Mouse (Mus musculus) testis, adult 2 months (tissue): ENCODE data around the gene Gm26602. TPM values are rescaled to one million over a fixed set of nuclear protein-coding genes. Genes with fewer than 3 reads are reported as not detected.

Experiments
- H3K27ac ChIP-seq: fragments of 200-500 bp; 2 replicates; pipeline ENCODE4 v1.5.1; 2012; ENCODE audit warnings: low read depth, low read length; ENCODE audit not compliant: control insufficient read depth, insufficient read depth
- H3K27me3 ChIP-seq: fragments of 200-500 bp; 2 replicates; pipeline ENCODE4 v1.6.1; 2012; ENCODE audit warnings: mild to moderate bottlenecking, low read length, moderate library complexity; ENCODE audit not compliant: control insufficient read depth, insufficient read depth
- H3K36me3 ChIP-seq: fragments of 200-500 bp; 2 replicates; pipeline ENCODE4 v1.6.1; 2012; ENCODE audit warnings: mild to moderate bottlenecking, low read length; ENCODE audit not compliant: control insufficient read depth, insufficient read depth
- H3K4me1 ChIP-seq: fragments of 200-500 bp; 2 replicates; pipeline ENCODE4 v1.6.1; 2012; ENCODE audit warnings: low read length; ENCODE audit not compliant: control insufficient read depth, insufficient read depth
- H3K4me3 ChIP-seq: fragments of 200-500 bp; 2 replicates; pipeline ENCODE4 v1.5.1; 2012; ENCODE audit warnings: low read depth, mild to moderate bottlenecking, low read length, moderate library complexity, mixed read lengths; ENCODE audit not compliant: control insufficient read depth
- CTCF ChIP-seq: fragments of 200-500 bp; IDR thresholded peaks from 2 replicates; pipeline ENCODE4 v1.5.1; 2012; ENCODE audit warnings: low read depth, mild to moderate bottlenecking, inconsistent platforms, low read length, moderate library complexity; ENCODE audit not compliant: control insufficient read depth, insufficient read depth, insufficient replicate concordance
- POLR2A ChIP-seq: fragments of 200-500 bp; IDR thresholded peaks from 2 replicates; pipeline ENCODE4 v1.6.1; 2012; ENCODE audit warnings: low read depth, mild to moderate bottlenecking, inconsistent platforms, low read length, moderate library complexity; ENCODE audit not compliant: control insufficient read depth
- polyA plus RNA-seq: library from polyadenylated mRNA; depleted of rRNA; stranded (reverse); fragments of >200 nt; gene quantifications from 2 replicates; pipeline ENCODE4 v1.2.3, GENCODE M21; 2012

The Gm26602 gene
- polyA plus RNA-seq, 1 experiment = not detected

DNA sequence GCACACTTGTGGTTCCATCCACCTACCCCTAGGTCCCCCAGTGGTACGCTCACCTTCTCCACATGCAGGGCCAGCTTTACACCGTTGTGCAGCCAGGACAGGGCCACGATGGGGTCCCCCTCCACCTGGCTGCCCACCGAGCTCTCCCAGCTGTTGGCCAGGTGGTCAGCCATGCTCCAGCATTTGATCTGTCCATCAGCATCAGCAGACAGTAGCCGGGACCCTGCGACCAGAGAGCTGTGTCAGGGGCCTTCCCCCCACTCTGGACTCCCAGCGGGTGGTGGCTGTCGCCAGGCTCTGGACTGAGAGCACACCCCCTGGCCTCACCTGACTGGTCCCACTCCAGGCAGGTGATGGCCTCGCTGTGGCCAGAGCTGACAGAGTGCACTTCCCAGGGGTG, 3.9 kb upstream of the Gm26602 start:
- peaks cover 7% of the 10 kb centered on the region for H3K4me1 ChIP-seq
- H3K27me3 ChIP-seq = no peaks in the 10 kb centered on the region
- no peak overlapping the region for H3K4me3 ChIP-seq
- TF ChIP-seq CTCF (no peak), POLR2A (no peak)
- no peak overlapping the region for H3K27ac ChIP-seq
- no peaks in the 10 kb centered on the region for H3K36me3 ChIP-seq

- H3K27ac ChIP-seq = no peak overlapping the region
- peak overlapping the region; percentile 27 for H3K4me3 ChIP-seq
- TF ChIP-seq CTCF (no peak), POLR2A (no peak)
- peaks cover 7% of the 10 kb centered on the region for H3K4me1 ChIP-seq
- H3K36me3 ChIP-seq = no peaks in the 10 kb centered on the region
- no peaks in the 10 kb centered on the region for H3K27me3 ChIP-seq
Measured at GRCm38 (mm10) chr10:79907415-79907814, 3.2 kb upstream of the Gm26602 start.

DNA sequence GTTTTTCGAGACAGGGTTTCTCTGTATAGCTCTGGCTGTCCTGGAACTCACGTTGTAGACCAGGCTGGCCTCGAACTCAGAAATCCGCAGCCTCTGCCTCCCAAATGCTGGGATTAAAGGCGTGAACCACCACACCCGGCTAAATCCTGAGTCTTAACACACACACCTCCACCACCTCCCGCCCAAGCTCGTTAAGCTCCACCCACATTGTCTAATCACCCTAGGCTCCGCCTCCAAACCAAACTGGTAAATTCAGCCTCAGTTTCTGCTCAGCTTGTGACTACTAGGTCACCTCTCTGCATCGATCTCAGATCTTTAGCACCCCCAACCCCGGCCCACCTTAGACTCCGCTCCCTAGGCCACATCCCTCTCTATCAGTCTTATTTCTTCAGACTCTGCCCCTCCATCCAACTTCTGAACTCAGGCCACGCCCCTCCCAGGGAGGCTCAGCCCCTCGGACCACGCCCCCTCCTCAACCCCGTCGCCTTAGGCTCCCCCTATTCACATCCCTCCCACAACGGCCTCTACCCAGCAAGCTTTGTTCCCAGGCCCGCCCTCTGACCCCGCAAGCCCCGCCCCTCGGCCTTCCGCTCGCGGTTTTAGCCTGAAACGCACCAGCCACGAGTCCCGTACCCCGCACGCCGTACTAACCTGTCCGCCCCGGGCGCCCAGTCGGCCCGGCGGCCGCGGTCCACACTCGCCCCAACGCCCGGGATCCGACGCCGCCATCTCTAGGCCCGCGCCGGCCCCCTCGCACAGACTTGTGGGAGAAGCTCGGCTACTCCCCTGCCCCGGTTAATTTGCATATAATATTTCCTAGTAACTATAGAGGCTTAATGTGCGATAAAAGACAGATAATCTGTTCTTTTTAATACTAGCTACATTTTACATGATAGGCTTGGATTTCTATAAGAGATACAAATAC, 2.2 kb upstream of the Gm26602 start, which contains the start of gene Med16:
Med16 (minus strand) TSS at position 757 of the 925 bp plus-strand sequence.
- Histone ChIP-seq H3K4me3 (peak within 1 kb of the TSS; percentile 97), H3K27ac (peak within 1 kb of the TSS; percentile 99), H3K27me3 (no peaks in the 10 kb centered on the region), H3K4me1 (peaks cover 7% of the 10 kb centered on the region), H3K36me3 (no peaks in the 10 kb centered on the region)
- TF ChIP-seq CTCF (no peak), POLR2A (peak; percentile 69)

DNA sequence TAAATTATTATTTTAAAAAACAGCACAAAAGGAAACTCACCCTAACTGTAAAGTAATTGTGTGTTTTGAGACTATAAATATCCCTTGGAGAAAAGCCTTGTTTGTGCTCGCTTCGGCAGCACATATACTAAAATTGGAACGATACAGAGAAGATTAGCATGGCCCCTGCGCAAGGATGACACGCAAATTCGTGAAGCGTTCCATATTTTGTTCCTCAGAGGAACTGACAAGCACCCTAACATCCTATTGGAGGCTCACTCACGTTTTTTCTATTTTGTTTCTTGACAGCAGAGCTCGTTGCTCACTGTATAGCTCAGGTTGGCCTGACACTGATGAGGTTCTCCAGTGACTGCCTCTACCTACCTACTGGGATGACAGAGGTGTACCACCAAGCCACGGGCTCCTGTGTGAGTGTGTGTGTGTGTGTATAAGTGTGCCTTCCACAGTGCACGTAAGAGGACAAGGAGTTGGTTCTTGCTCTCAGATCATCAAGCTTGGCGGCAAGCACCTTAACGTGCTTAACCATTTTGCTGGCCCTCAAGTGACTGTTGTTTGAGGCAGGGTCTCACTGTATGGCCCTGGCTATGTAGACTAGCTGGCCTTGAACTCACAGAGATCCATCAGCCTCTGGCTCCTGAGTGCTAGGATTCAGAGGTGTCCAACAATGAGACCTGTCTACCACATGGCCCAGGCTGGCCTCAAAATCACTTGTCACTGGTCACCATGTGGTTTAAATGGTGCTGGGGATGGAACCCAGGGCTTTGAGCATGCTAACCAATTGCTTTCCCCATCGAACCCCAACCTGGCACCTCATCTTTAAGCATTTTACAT, 1.3 kb upstream of the Gm26602 start:
- Histone ChIP-seq H3K27ac (peak overlapping the region; percentile 57), H3K36me3 (no peaks in the 10 kb centered on the region)

GRCm38 (mm10) chr10:79912412-79912811, 1.8 kb downstream of the Gm26602 start:
- H3K27ac ChIP-seq = no peak overlapping the region
- TF ChIP-seq POLR2A (no peak), CTCF (no peak)
- H3K4me3 ChIP-seq = no peak overlapping the region
- no peaks in the 10 kb centered on the region for H3K36me3 ChIP-seq
- H3K4me1 ChIP-seq = peaks cover 18% of the 10 kb centered on the region
- no peaks in the 10 kb centered on the region for H3K27me3 ChIP-seq

More for the DNA sequence above, 1.3 kb upstream of the Gm26602 start:
- H3K4me3 ChIP-seq = no peak overlapping the region; the same call in 1 of the 2 replicates
- H3K4me1 ChIP-seq = peaks cover 7% of the 10 kb centered on the region
- no peak for TF ChIP-seq POLR2A
- no peak for TF ChIP-seq CTCF
- no peaks in the 10 kb centered on the region for H3K27me3 ChIP-seq

GRCm38 (mm10) chr10:79914131-79914947, 3.7 kb downstream of the Gm26602 start:
- Histone ChIP-seq H3K36me3 (no peaks in the 10 kb centered on the region), H3K27me3 (no peaks in the 10 kb centered on the region), H3K4me1 (peaks cover 19% of the 10 kb centered on the region), H3K27ac (no peak overlapping the region), H3K4me3 (no peak overlapping the region)
- TF ChIP-seq POLR2A (no peak), CTCF (no peak)
